Mouse (Mus musculus): ENCODE data around the gene E130116L18Rik.

DNA sequence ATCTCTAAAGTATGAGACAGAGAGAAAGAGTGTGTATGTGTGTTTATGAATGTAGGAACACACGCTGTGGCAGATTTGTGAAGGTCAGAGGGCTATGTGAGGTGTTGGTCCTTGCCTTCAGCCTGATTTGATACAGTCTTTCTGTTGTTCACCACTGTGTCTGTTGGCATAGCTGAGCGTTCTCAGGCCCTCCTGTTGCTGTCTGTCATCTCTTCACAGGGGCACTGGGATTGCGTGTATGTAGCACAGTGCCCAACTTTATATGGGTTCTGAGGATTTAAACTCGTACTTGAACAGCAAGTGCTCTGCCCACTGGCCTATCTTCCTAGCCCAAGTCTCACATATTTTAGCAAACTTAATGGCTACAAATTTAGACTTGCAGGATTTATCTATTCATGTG lies 39.4 kb downstream of the E130116L18Rik start:
- TF ChIP-seq POLR2A (IDR thresholded peaks at IDR 0.05; ENCODE audit: low read depth, low read length), result no peak
- no peak for TF ChIP-seq CTCF (conservative IDR thresholded peaks at IDR 0.05 in 1 of 2, IDR thresholded peaks at IDR 0.05 in 1 of 2; ENCODE audit: low read depth in 2 of 2, low read length in 2 of 2)
- no peak for TF ChIP-seq EP300 (IDR thresholded peaks at IDR 0.05; ENCODE audit: low read length)
- no peak for TF ChIP-seq MAFK (IDR thresholded peaks at IDR 0.05; ENCODE audit: insufficient replicate concordance, low read length)
- TF ChIP-seq TBP (conservative IDR thresholded peaks at IDR 0.05; ENCODE audit: low read depth, low read length), result no peak
- TF ChIP-seq SIN3A (IDR thresholded peaks at IDR 0.05; ENCODE audit: low read length), result no peak
- TF ChIP-seq RCOR1 (conservative IDR thresholded peaks at IDR 0.05; ENCODE audit: low read depth, low read length), result no peak
- TF ChIP-seq USF1 (IDR thresholded peaks at IDR 0.05; ENCODE audit: low read depth, low read length), result no peak
- TF ChIP-seq UBTF (IDR thresholded peaks at IDR 0.05; ENCODE audit: low read depth, low read length), result no peak
- TF ChIP-seq TCF12 (IDR thresholded peaks at IDR 0.05; ENCODE audit: low read depth, low read length), result no peak
- TF ChIP-seq MAX (IDR thresholded peaks at IDR 0.05; ENCODE audit: low read length), result no peak
- TF ChIP-seq ELF1 (IDR thresholded peaks at IDR 0.05; ENCODE audit: low read depth, low read length), result no peak
- TF ChIP-seq SMC3 (IDR thresholded peaks at IDR 0.05; ENCODE audit: low read depth, low read length), result no peak

Measured in CH12.LX (cell line).